Mouse (Mus musculus): ENCODE results near the gene Smarcc2. TPM values are rescaled to one million over a fixed set of nuclear protein-coding genes. Genes with fewer than 3 reads are reported as not detected.

The Smarcc2 gene
- polyA plus RNA-seq, 1 experiment, result 48.4 TPM

DNA sequence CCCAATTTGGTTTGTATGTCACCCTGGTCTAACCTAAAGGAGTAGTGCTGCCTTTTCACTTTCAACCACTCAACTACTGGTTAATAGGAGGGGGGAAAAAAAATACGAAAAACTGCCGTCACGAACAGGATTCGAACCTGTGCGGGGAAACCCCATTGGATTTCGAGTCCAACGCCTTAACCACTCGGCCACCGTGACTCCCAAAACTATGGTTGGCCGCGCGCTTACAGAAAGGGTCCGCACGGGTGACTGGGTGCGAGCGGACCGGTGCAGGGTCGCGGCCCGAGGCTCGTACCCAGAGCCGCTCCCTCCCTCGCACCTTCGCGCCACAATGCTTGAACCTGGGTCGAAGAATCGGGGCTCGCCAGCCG lies 715 bp upstream of the Smarcc2 start:
- peaks cover 23% of the 10 kb centered on the region for H3K79me2 ChIP-seq (ENCODE audit: control insufficient read depth, insufficient read depth)
- peaks cover 28% of the 10 kb centered on the region for H3K36me3 ChIP-seq (ENCODE audit: control insufficient read depth, insufficient read depth)
- H3K4me3 ChIP-seq (ENCODE audit: insufficient read depth, poor library complexity, severe bottlenecking), result peak overlapping the region; percentile 91
- TF ChIP-seq MAX (IDR thresholded peaks at IDR 0.05), result no peak
- TF ChIP-seq USF1 (IDR thresholded peaks at IDR 0.05; ENCODE audit: low read depth), result no peak
- TF ChIP-seq MYOG (IDR thresholded peaks at IDR 0.05; ENCODE audit: control insufficient read depth, extremely low read depth, insufficient read length), result no peak
- no peak for TF ChIP-seq CTCF (IDR thresholded peaks at IDR 0.05; ENCODE audit: control insufficient read depth, insufficient read depth, insufficient read length)
- no peak for TF ChIP-seq CEBPB (IDR thresholded peaks at IDR 0.05; ENCODE audit: low read depth)
- TF ChIP-seq FOSL1 (IDR thresholded peaks at IDR 0.05; ENCODE audit: insufficient read depth, low read length, poor library complexity, severe bottlenecking), result no peak
- no peak for TF ChIP-seq MYOD1 (IDR thresholded peaks at IDR 0.05; ENCODE audit: control insufficient read depth, insufficient read length, low read depth)
- H3K27me3 ChIP-seq (ENCODE audit: control insufficient read depth, insufficient read depth, insufficient read length), result no peaks in the 10 kb centered on the region
- peak overlapping the region; percentile 91 for H3ac ChIP-seq (ENCODE audit: control insufficient read depth, insufficient read length, low read depth)
- H3K79me3 ChIP-seq (ENCODE audit: low read depth), result peaks cover 18% of the 10 kb centered on the region

DNA sequence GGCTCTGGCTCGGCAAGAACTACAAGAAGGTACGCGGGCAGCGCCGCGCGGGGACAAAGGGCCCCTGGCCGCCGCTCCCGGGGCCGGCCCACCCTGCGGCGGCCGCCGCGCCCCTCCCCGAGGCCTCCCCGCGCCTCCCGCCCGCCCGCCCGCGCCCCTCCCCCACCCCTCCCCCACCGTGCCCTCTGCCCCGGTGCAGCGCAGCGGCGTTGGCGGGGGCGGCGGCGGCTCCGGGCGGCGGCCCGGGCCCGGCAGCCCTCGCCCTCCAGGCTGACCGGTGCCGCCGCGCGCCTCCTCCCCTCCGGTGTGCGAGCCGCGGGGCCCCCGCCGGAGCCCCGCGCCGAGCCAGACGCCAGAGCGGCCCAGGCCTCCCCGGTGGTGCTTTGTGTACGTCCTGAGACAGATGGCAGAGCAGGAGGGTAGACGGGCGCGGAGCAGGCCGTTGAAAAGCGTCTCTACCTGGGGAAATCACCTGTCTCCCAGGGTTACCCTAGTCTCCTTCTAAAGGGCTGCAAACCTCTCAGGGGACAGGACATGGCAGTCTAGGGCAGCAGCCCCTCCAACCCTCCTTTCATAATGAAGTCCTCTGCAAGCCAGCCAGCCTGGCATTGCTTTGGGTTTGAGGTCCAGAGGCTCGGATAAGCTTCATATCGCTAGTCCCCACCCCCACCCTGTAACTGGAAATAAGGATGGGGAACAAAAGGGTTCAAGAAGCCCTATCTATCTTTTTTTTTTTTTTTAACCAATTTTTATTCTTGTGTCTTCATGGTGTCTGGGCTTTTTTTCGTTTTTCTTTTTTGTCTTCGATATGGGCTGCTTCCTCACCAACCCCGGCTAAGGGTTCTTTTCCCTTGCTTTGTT lies 591 bp downstream of the Smarcc2 start:
- peak overlapping the region; percentile 91 for H3K4me3 ChIP-seq (ENCODE audit: insufficient read depth, poor library complexity, severe bottlenecking)
- TF ChIP-seq FOSL1 (IDR thresholded peaks at IDR 0.05; ENCODE audit: insufficient read depth, low read length, poor library complexity, severe bottlenecking) (no peak), USF1 (IDR thresholded peaks at IDR 0.05; ENCODE audit: low read depth) (no peak), MYOG (IDR thresholded peaks at IDR 0.05; ENCODE audit: control insufficient read depth, extremely low read depth, insufficient read length) (no peak), CTCF (IDR thresholded peaks at IDR 0.05; ENCODE audit: control insufficient read depth, insufficient read depth, insufficient read length) (no peak), MYOD1 (IDR thresholded peaks at IDR 0.05; ENCODE audit: control insufficient read depth, insufficient read length, low read depth) (no peak), MAX (IDR thresholded peaks at IDR 0.05) (no peak), CEBPB (IDR thresholded peaks at IDR 0.05; ENCODE audit: low read depth) (no peak)
- peaks cover 41% of the 10 kb centered on the region for H3K36me3 ChIP-seq (ENCODE audit: control insufficient read depth, insufficient read depth)
- H3K79me2 ChIP-seq (ENCODE audit: control insufficient read depth, insufficient read depth), result peaks cover 23% of the 10 kb centered on the region
- no peaks in the 10 kb centered on the region for H3K27me3 ChIP-seq (ENCODE audit: control insufficient read depth, insufficient read depth, insufficient read length)
- peaks cover 18% of the 10 kb centered on the region for H3K79me3 ChIP-seq (ENCODE audit: low read depth)
- peak overlapping the region; percentile 96 for H3ac ChIP-seq (ENCODE audit: control insufficient read depth, insufficient read length, low read depth)

DNA sequence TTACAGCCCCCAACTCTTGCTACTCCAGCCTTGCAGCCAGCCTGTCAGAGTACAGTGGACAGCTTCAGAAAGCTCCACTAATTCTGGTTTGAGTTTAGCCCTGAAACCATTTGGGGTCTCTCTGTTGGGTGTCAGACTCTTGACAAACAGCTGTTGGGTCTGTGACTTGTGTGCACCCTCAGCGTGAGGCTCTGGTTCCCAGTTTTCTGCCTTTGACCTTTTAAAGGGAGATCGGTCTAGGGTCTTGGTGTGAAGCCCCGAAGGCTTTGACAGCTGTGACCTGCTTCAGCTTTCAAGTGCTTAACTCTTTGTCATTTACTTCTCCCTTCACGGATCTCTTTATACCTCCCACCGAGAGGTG lies 1.2 kb downstream of the Smarcc2 start:
- TF ChIP-seq MYOG (IDR thresholded peaks at IDR 0.05; ENCODE audit: control insufficient read depth, extremely low read depth, insufficient read length) (no peak), FOSL1 (IDR thresholded peaks at IDR 0.05; ENCODE audit: insufficient read depth, low read length, poor library complexity, severe bottlenecking) (no peak), CTCF (IDR thresholded peaks at IDR 0.05; ENCODE audit: control insufficient read depth, insufficient read depth, insufficient read length) (no peak), MAX (IDR thresholded peaks at IDR 0.05) (no peak), USF1 (IDR thresholded peaks at IDR 0.05; ENCODE audit: low read depth) (no peak), MYOD1 (IDR thresholded peaks at IDR 0.05; ENCODE audit: control insufficient read depth, insufficient read length, low read depth) (no peak), CEBPB (IDR thresholded peaks at IDR 0.05; ENCODE audit: low read depth) (no peak)
- H3K4me3 ChIP-seq (ENCODE audit: insufficient read depth, poor library complexity, severe bottlenecking), result peak overlapping the region; percentile 91
- no peaks in the 10 kb centered on the region for H3K27me3 ChIP-seq (ENCODE audit: control insufficient read depth, insufficient read depth, insufficient read length)
- peaks cover 23% of the 10 kb centered on the region for H3K79me2 ChIP-seq (ENCODE audit: control insufficient read depth, insufficient read depth)
- H3K36me3 ChIP-seq (ENCODE audit: control insufficient read depth, insufficient read depth), result peaks cover 47% of the 10 kb centered on the region
- H3K79me3 ChIP-seq (ENCODE audit: low read depth), result peaks cover 18% of the 10 kb centered on the region
- peak overlapping the region; percentile 52 for H3ac ChIP-seq (ENCODE audit: control insufficient read depth, insufficient read length, low read depth)

DNA sequence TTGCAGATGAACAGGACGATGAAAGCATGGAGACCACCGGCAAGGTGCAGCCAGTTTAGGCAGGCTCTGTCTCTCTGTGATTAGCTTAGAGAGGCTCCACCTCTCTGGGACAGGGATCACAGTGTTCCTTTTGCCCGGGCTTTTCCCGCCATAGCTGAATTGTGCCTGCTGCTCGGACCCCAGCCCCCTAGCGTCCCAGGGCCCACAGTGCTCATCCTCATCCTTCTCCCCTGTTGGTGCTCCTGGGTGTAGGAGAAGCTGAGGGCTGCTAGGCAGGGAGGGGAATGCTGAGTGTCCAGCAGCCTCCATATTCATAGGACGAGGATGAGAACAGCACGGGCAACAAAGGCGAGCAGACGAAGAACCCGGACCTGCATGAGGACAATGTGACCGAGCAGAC lies 15.3 kb downstream of the Smarcc2 start:
- no peak overlapping the region for H3K4me3 ChIP-seq (ENCODE audit: insufficient read depth, poor library complexity, severe bottlenecking)
- H3ac ChIP-seq (ENCODE audit: control insufficient read depth, insufficient read length, low read depth), result no peak overlapping the region
- no peaks in the 10 kb centered on the region for H3K79me3 ChIP-seq (ENCODE audit: low read depth)
- peaks cover 87% of the 10 kb centered on the region for H3K36me3 ChIP-seq (ENCODE audit: control insufficient read depth, insufficient read depth)
- H3K27me3 ChIP-seq (ENCODE audit: control insufficient read depth, insufficient read depth, insufficient read length), result no peaks in the 10 kb centered on the region
- TF ChIP-seq MYOG (IDR thresholded peaks at IDR 0.05; ENCODE audit: control insufficient read depth, extremely low read depth, insufficient read length) (no peak), MYOD1 (IDR thresholded peaks at IDR 0.05; ENCODE audit: control insufficient read depth, insufficient read length, low read depth) (no peak), CEBPB (IDR thresholded peaks at IDR 0.05; ENCODE audit: low read depth) (no peak), CTCF (IDR thresholded peaks at IDR 0.05; ENCODE audit: control insufficient read depth, insufficient read depth, insufficient read length) (no peak), FOSL1 (IDR thresholded peaks at IDR 0.05; ENCODE audit: insufficient read depth, low read length, poor library complexity, severe bottlenecking) (no peak), MAX (IDR thresholded peaks at IDR 0.05) (no peak), USF1 (IDR thresholded peaks at IDR 0.05; ENCODE audit: low read depth) (no peak)
- H3K79me2 ChIP-seq (ENCODE audit: control insufficient read depth, insufficient read depth), result no peaks in the 10 kb centered on the region

DNA sequence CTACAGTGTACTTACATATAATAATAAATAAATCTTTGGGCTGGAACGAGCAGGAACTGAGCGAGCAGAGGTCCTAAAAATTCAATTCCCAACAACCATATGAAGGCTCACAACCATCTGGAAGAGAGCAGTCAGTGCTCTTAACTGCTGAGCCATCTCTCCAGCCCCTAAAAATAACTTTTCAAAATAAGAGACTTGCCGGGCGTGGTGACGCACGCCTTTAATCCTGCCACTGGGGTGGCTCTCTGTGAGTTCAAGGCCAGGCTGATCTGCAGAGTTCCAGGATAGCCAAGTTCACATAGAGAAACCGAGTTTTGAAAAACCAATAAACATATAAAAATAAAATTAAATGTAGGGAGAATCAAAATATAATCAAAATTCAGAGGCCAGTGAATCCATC lies 27.3 kb downstream of the Smarcc2 start:
- H3K79me3 ChIP-seq (ENCODE audit: low read depth), result peaks cover 8% of the 10 kb centered on the region
- H3ac ChIP-seq (ENCODE audit: control insufficient read depth, insufficient read length, low read depth), result no peak overlapping the region
- H3K79me2 ChIP-seq (ENCODE audit: control insufficient read depth, insufficient read depth), result peaks cover 12% of the 10 kb centered on the region
- H3K36me3 ChIP-seq (ENCODE audit: control insufficient read depth, insufficient read depth), result peaks cover 85% of the 10 kb centered on the region
- H3K27me3 ChIP-seq (ENCODE audit: control insufficient read depth, insufficient read depth, insufficient read length), result no peaks in the 10 kb centered on the region
- no peak overlapping the region for H3K4me3 ChIP-seq (ENCODE audit: insufficient read depth, poor library complexity, severe bottlenecking)
- TF ChIP-seq CEBPB (IDR thresholded peaks at IDR 0.05; ENCODE audit: low read depth) (no peak), FOSL1 (IDR thresholded peaks at IDR 0.05; ENCODE audit: insufficient read depth, low read length, poor library complexity, severe bottlenecking) (no peak), USF1 (IDR thresholded peaks at IDR 0.05; ENCODE audit: low read depth) (no peak), MYOG (IDR thresholded peaks at IDR 0.05; ENCODE audit: control insufficient read depth, extremely low read depth, insufficient read length) (no peak), CTCF (IDR thresholded peaks at IDR 0.05; ENCODE audit: control insufficient read depth, insufficient read depth, insufficient read length) (no peak), MAX (IDR thresholded peaks at IDR 0.05) (no peak)

Data from C2C12 (cell line).